Mouse (Mus musculus) liver, embryonic 18 days (tissue): ENCODE results near the gene Lrrc39. TPM values are rescaled to one million over a fixed set of nuclear protein-coding genes. Genes with fewer than 3 reads are reported as not detected.

Experiments
- polyA plus RNA-seq: library from polyadenylated mRNA; depleted of rRNA; stranded (reverse); fragments of >200 nt; gene quantifications from 2 replicates; pipeline ENCODE4 v1.2.3, GENCODE M21; 2012; rRNA removed

Gene Lrrc39
- 2.0 and 2.1 TPM in 2 replicates for polyA plus RNA-seq

GRCm38 (mm10) chr3:116562408-116563094 lies at the start of gene Lrrc39:
Gene Lrrc39 (plus strand): TSS chr3:116562973.

GRCm38 (mm10) chr3:116594728-116595602 lies 32.2 kb downstream of the Lrrc39 start, which contains the start of gene Sass6:
Gene Sass6 (plus strand): TSS chr3:116594982.

GRCm38 (mm10) chr3:116614295-116614892 lies 51.6 kb downstream of the Lrrc39 start, which contains the start of gene Trmt13:
Gene Trmt13 (minus strand): TSS chr3:116614587.

Other genes with a start within 250 kb of the Lrrc39 start
- 1.5 and 2.0 TPM in 2 replicates for gene Cdc14a, start 138.9 kb upstream of the Lrrc39 start, polyA plus RNA-seq
- 13.5 and 13.7 TPM in 2 replicates for gene Rtca, start 54.8 kb upstream of the Lrrc39 start, polyA plus RNA-seq
- 25.1 and 28.8 TPM in 2 replicates for gene Dbt, start 49.9 kb upstream of the Lrrc39 start, polyA plus RNA-seq
- 4.7 and 4.8 TPM in 2 replicates for gene Sass6, start 32.0 kb downstream of the Lrrc39 start, polyA plus RNA-seq
- 6.9 and 7.7 TPM in 2 replicates for gene Trmt13, start 51.6 kb downstream of the Lrrc39 start, polyA plus RNA-seq
- gene Mfsd14a, start 99.7 kb downstream of the Lrrc39 start, polyA plus RNA-seq = 19.7 and 19.8 TPM in 2 replicates
- 0.07 TPM in 1 of 2 replicates, not detected in the other for gene Gm43191, start 118.3 kb downstream of the Lrrc39 start, polyA plus RNA-seq
- 6.6 and 7.2 TPM in 2 replicates for gene Slc35a3, start 149.9 kb downstream of the Lrrc39 start, polyA plus RNA-seq
- 17.1 and 21.5 TPM in 2 replicates for gene Agl, start 245.2 kb downstream of the Lrrc39 start, polyA plus RNA-seq